Mouse (Mus musculus) testis, adult 2 months (tissue): ENCODE results near the gene Nedd9.

Source experiments
- CTCF ChIP-seq: fragments of 200-500 bp; IDR thresholded peaks from 2 replicates; pipeline ENCODE4 v1.5.1; 2012; ENCODE audit warnings: low read depth, mild to moderate bottlenecking, inconsistent platforms, low read length, moderate library complexity; ENCODE audit not compliant: control insufficient read depth, insufficient read depth, insufficient replicate concordance
- POLR2A ChIP-seq: fragments of 200-500 bp; IDR thresholded peaks from 2 replicates; pipeline ENCODE4 v1.6.1; 2012; ENCODE audit warnings: low read depth, mild to moderate bottlenecking, inconsistent platforms, low read length, moderate library complexity; ENCODE audit not compliant: control insufficient read depth

GRCm38 (mm10) chr13:41360272-41360815 is 126.8 kb downstream of the Nedd9 start:
- no peak for TF ChIP-seq POLR2A
- TF ChIP-seq CTCF = no peak
